Mouse (Mus musculus): ENCODE measurements around the gene Tbc1d22b. TPM values are rescaled to one million over a fixed set of nuclear protein-coding genes. Genes with fewer than 3 reads are reported as not detected.
A peak's percentile ranks its signal among the peaks of the same experiment; 100 is the strongest.
"Not testable (repeated sequence)": the region's sequence is repeated elsewhere in the genome, so short reads cannot be mapped to it uniquely, and the experiment has no call there.

The Tbc1d22b gene
- polyA plus RNA-seq, 1 experiment, result 13.6 TPM

GRCm38 (mm10) chr17:29513044-29513730, 36.4 kb upstream of the Tbc1d22b start:
- no peak overlapping the region for H3K27ac ChIP-seq (ENCODE audit: insufficient read depth, low read length)
- H3K4me3 ChIP-seq (ENCODE audit: insufficient read depth, low read length), result no peak overlapping the region
- no peaks in the 10 kb centered on the region for H3K4me1 ChIP-seq (ENCODE audit: control insufficient read depth, insufficient read depth, low read length)
- TF ChIP-seq POLR2A (IDR thresholded peaks at IDR 0.05; ENCODE audit: low read depth, low read length) (no peak), CTCF (IDR thresholded peaks at IDR 0.05; ENCODE audit: borderline replicate concordance, insufficient read depth, low read length) (peak; percentile 63; the same call in 1 of the 2 replicates)

GRCm38 (mm10) chr17:29514435-29514834, 35.1 kb upstream of the Tbc1d22b start:
- no peak overlapping the region for H3K27ac ChIP-seq (ENCODE audit: insufficient read depth, low read length)
- TF ChIP-seq POLR2A (IDR thresholded peaks at IDR 0.05; ENCODE audit: low read depth, low read length), result no peak
- TF ChIP-seq CTCF (IDR thresholded peaks at IDR 0.05; ENCODE audit: borderline replicate concordance, insufficient read depth, low read length), result peak; percentile 16; the same call in 1 of the 2 replicates

GRCm38 (mm10) chr17:29518665-29519064, 30.9 kb upstream of the Tbc1d22b start:
- H3K4me3 ChIP-seq (ENCODE audit: insufficient read depth, low read length), result not testable (repeated sequence)

More at GRCm38 (mm10) chr17:29514435-29514834, 35.1 kb upstream of the Tbc1d22b start:
- no peaks in the 10 kb centered on the region for H3K4me1 ChIP-seq (ENCODE audit: control insufficient read depth, insufficient read depth, low read length)
- no peak overlapping the region for H3K4me3 ChIP-seq (ENCODE audit: insufficient read depth, low read length)

GRCm38 (mm10) chr17:29519731-29520130, 29.9 kb upstream of the Tbc1d22b start:
- Histone ChIP-seq H3K4me1 (ENCODE audit: control insufficient read depth, insufficient read depth, low read length) (no peaks in the 10 kb centered on the region), H3K4me3 (ENCODE audit: insufficient read depth, low read length) (no peak overlapping the region), H3K27ac (ENCODE audit: insufficient read depth, low read length) (no peak overlapping the region)
- TF ChIP-seq POLR2A (IDR thresholded peaks at IDR 0.05; ENCODE audit: low read depth, low read length), result no peak
- TF ChIP-seq CTCF (IDR thresholded peaks at IDR 0.05; ENCODE audit: borderline replicate concordance, insufficient read depth, low read length), result no peak

More at GRCm38 (mm10) chr17:29518665-29519064, 30.9 kb upstream of the Tbc1d22b start:
- H3K4me1 ChIP-seq (ENCODE audit: control insufficient read depth, insufficient read depth, low read length); H3K27ac ChIP-seq (ENCODE audit: insufficient read depth, low read length): not testable (repeated sequence)

- Histone ChIP-seq H3K4me1 (ENCODE audit: control insufficient read depth, insufficient read depth, low read length) (no peaks in the 10 kb centered on the region), H3K27ac (ENCODE audit: insufficient read depth, low read length) (no peak overlapping the region), H3K4me3 (ENCODE audit: insufficient read depth, low read length) (no peak overlapping the region)
- TF ChIP-seq CTCF (IDR thresholded peaks at IDR 0.05; ENCODE audit: borderline replicate concordance, insufficient read depth, low read length) (no peak), POLR2A (IDR thresholded peaks at IDR 0.05; ENCODE audit: low read depth, low read length) (no peak)
Measured at GRCm38 (mm10) chr17:29525613-29526012, 24.0 kb upstream of the Tbc1d22b start.

GRCm38 (mm10) chr17:29528568-29529187, 20.9 kb upstream of the Tbc1d22b start:
- TF ChIP-seq CTCF (IDR thresholded peaks at IDR 0.05; ENCODE audit: borderline replicate concordance, insufficient read depth, low read length) (peak; percentile 66; the same call in 1 of the 2 replicates), POLR2A (IDR thresholded peaks at IDR 0.05; ENCODE audit: low read depth, low read length) (no peak)
- no peak overlapping the region for H3K4me3 ChIP-seq (ENCODE audit: insufficient read depth, low read length)
- H3K4me1 ChIP-seq (ENCODE audit: control insufficient read depth, insufficient read depth, low read length), result 0 out of 2 replicates have a peak, but pooled peaks cover 4% of the 10 kb centered on the region
- no peak overlapping the region for H3K27ac ChIP-seq (ENCODE audit: insufficient read depth, low read length)

GRCm38 (mm10) chr17:29530508-29530907, 19.1 kb upstream of the Tbc1d22b start:
- 0 out of 2 replicates have a peak, but pooled peaks cover 4% of the 10 kb centered on the region for H3K4me1 ChIP-seq (ENCODE audit: control insufficient read depth, insufficient read depth, low read length)
- H3K4me3 ChIP-seq (ENCODE audit: insufficient read depth, low read length), result no peak overlapping the region
- TF ChIP-seq POLR2A (IDR thresholded peaks at IDR 0.05; ENCODE audit: low read depth, low read length) (no peak), CTCF (IDR thresholded peaks at IDR 0.05; ENCODE audit: borderline replicate concordance, insufficient read depth, low read length) (no peak)
- H3K27ac ChIP-seq (ENCODE audit: insufficient read depth, low read length), result no peak overlapping the region

- Histone ChIP-seq H3K4me3 (ENCODE audit: insufficient read depth, low read length) (no peak overlapping the region), H3K27ac (ENCODE audit: insufficient read depth, low read length) (no peak overlapping the region), H3K4me1 (ENCODE audit: control insufficient read depth, insufficient read depth, low read length) (0 out of 2 replicates have a peak, but pooled peaks cover 4% of the 10 kb centered on the region)
- no peak for TF ChIP-seq POLR2A (IDR thresholded peaks at IDR 0.05; ENCODE audit: low read depth, low read length)
- TF ChIP-seq CTCF (IDR thresholded peaks at IDR 0.05; ENCODE audit: borderline replicate concordance, insufficient read depth, low read length), result no peak
Measured at GRCm38 (mm10) chr17:29531278-29531677, 18.3 kb upstream of the Tbc1d22b start.

- no peak overlapping the region for H3K27ac ChIP-seq (ENCODE audit: insufficient read depth, low read length)
- no peak overlapping the region for H3K4me3 ChIP-seq (ENCODE audit: insufficient read depth, low read length)
- TF ChIP-seq CTCF (IDR thresholded peaks at IDR 0.05; ENCODE audit: borderline replicate concordance, insufficient read depth, low read length) (no peak), POLR2A (IDR thresholded peaks at IDR 0.05; ENCODE audit: low read depth, low read length) (no peak)
- H3K4me1 ChIP-seq (ENCODE audit: control insufficient read depth, insufficient read depth, low read length), result 0 out of 2 replicates have a peak, but pooled peaks cover 4% of the 10 kb centered on the region
Measured at GRCm38 (mm10) chr17:29531757-29532384, 17.7 kb upstream of the Tbc1d22b start.

- Histone ChIP-seq H3K4me1 (ENCODE audit: control insufficient read depth, insufficient read depth, low read length) (0 out of 2 replicates have a peak, but pooled peaks cover 4% of the 10 kb centered on the region), H3K4me3 (ENCODE audit: insufficient read depth, low read length) (no peak overlapping the region), H3K27ac (ENCODE audit: insufficient read depth, low read length) (no peak overlapping the region)
- TF ChIP-seq POLR2A (IDR thresholded peaks at IDR 0.05; ENCODE audit: low read depth, low read length), result no peak
- TF ChIP-seq CTCF (IDR thresholded peaks at IDR 0.05; ENCODE audit: borderline replicate concordance, insufficient read depth, low read length), result no peak
Measured at GRCm38 (mm10) chr17:29533866-29534265, 15.7 kb upstream of the Tbc1d22b start.

Measured in embryonic fibroblast, embryonic 13.5 days (primary cell).